In the genomic region with DNA sequence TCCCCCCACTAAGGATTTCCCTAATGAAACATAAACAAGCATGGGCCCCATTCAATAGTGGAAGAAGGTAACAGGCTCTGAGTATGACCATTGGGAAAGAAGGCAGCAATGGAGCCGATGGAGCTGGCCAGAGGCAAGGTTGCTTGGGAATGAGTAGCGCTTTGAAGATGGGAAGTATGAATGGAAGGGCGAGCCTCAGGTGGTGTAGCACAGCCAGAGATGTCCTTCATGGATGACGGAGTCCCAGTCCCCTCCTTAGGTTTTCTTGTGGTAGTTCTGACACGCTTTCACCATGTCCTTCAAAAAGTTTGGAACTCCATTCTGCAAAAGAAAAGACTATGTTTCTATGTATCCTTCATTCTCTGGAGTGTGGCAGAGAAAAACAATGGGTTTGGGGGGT, we compare ENCODE assay signal across 13 mouse cellular contexts. TPM values are rescaled to one million over a fixed set of nuclear protein-coding genes. Genes with fewer than 3 reads are reported as not detected.
"Had no signal": no experiment of that assay in that cellular context is flagged by ENCODE, and none has a peak within 500 bp of the region (broad histone marks: within the 10 kb centered on the region; RNA-seq: fewer than 3 reads in every experiment).

No protein-coding gene starts in this region.

- ATAC-seq: midbrain, embryonic 15.5 days had no signal

- H3K4me2 ChIP-seq: lung, embryonic 14.5 days; midbrain, embryonic 12.5 days; midbrain, embryonic 15.5 days; neural tube, embryonic 12.5 days had no signal

- DNase-seq: lung, adult 18-20 months; lung, embryonic 14.5 days; lung, postnatal 10 days; lung, postnatal 4 days; right cerebral cortex, postnatal 14 days; thymus, adult 18-20 months; thymus, postnatal 14 days; thymus, postnatal 36 days had no signal

- H3K9me3 ChIP-seq: megakaryocyte, embryonic 14.5 days; midbrain, embryonic 12.5 days; midbrain, embryonic 15.5 days; neural tube, embryonic 12.5 days had no signal

- H3K27ac ChIP-seq: midbrain, embryonic 12.5 days; midbrain, embryonic 15.5 days; neural tube, embryonic 12.5 days had no signal

- H3K36me3 ChIP-seq: midbrain, embryonic 12.5 days; midbrain, embryonic 15.5 days; neural tube, embryonic 12.5 days had no signal

- H3K4me1 ChIP-seq: midbrain, embryonic 12.5 days; midbrain, embryonic 15.5 days; neural tube, embryonic 12.5 days had no signal

- H3K27me3 ChIP-seq: midbrain, embryonic 12.5 days; midbrain, embryonic 15.5 days; neural tube, embryonic 12.5 days had no signal

- H3K9ac ChIP-seq: lung, embryonic 14.5 days; midbrain, embryonic 12.5 days; midbrain, embryonic 15.5 days; neural tube, embryonic 12.5 days had no signal

- H3K4me3 ChIP-seq: midbrain, embryonic 12.5 days; midbrain, embryonic 15.5 days; neural tube, embryonic 12.5 days had no signal

RNA-seq across cellular contexts. Expression of gene Tmem100, which starts 45.7 kb away (rescaled TPM):
- total RNA-seq: monocyte, adult 5-6 weeks had no signal
